Mouse (Mus musculus) embryonic facial prominence, embryonic 15.5 days (tissue): ENCODE results near the gene Chil3. TPM values are rescaled to one million over a fixed set of nuclear protein-coding genes. Genes with fewer than 3 reads are reported as not detected.

Source experiments
- ATAC-seq: fragments of 200-750 bp; cut with Nextera tagmentation; 2 replicates; pipeline ENCODE4 v1.8.0; 2017; ENCODE audit warnings: low read depth, moderate TSS enrichment; ENCODE audit not compliant: insufficient number of reproducible peaks, low FRiP score, low TSS enrichment
- H3K27ac ChIP-seq: fragments of 300-500 bp; sonication (generic); replicated peaks from 2 replicates; pipeline ENCODE4 v1.5.1; 2015; ENCODE audit warnings: mild to moderate bottlenecking, inconsistent platforms
- H3K27me3 ChIP-seq: fragments of 300-500 bp; sonication (generic); 2 replicates; pipeline ENCODE4 v1.6.1; 2015; ENCODE audit warnings: inconsistent platforms
- H3K36me3 ChIP-seq: fragments of 300-500 bp; sonication (generic); 2 replicates; pipeline ENCODE4 v1.6.1; 2015; ENCODE audit warnings: mild to moderate bottlenecking, inconsistent platforms
- H3K4me1 ChIP-seq: fragments of 300-500 bp; sonication (generic); 2 replicates; pipeline ENCODE4 v1.6.1; 2015; ENCODE audit warnings: inconsistent platforms
- H3K4me2 ChIP-seq: fragments of 300-500 bp; sonication (generic); replicated peaks from 2 replicates; pipeline ENCODE4 v1.6.1; 2015; ENCODE audit warnings: mild to moderate bottlenecking, inconsistent platforms
- H3K4me3 ChIP-seq: fragments of 300-500 bp; sonication (generic); replicated peaks from 2 replicates; pipeline ENCODE4 v1.5.1; 2015; ENCODE audit warnings: mild to moderate bottlenecking, inconsistent platforms
- H3K9ac ChIP-seq: fragments of 300-500 bp; sonication (generic); 2 replicates; pipeline ENCODE4 v1.6.1; 2015; ENCODE audit warnings: inconsistent platforms
- H3K9me3 ChIP-seq: fragments of 300-500 bp; sonication (generic); replicated peaks from 2 replicates; pipeline ENCODE4 v1.6.1; 2016; ENCODE audit warnings: inconsistent platforms
- WGBS: fragments of 180-500 bp; shearing (Covaris S2); methylation state at CpG from one replicate; pipeline ENCODE4 v1.1.7; 2015; 5-methylcytosine and 5-hydroxymethylcytosine counted together
- polyA plus RNA-seq: library from polyadenylated mRNA; unstranded; fragments of >200 nt; fragmentation: Nextera tagmentation; extraction: Ambion mirVana; gene quantifications from 2 replicates; pipeline ENCODE4 v1.2.1, GENCODE M21; 2015

Gene Chil3
- polyA plus RNA-seq, 1 experiment from 2014 or later: not detected

GRCm38 (mm10) chr3:106144081-106144480 lies 23.3 kb downstream of the Chil3 start:
- 89% methylated on average over 10 of the region's 10 CpGs for WGBS
- Histone ChIP-seq H3K27ac (no peak overlapping the region), H3K9me3 (no peaks in the 10 kb centered on the region; the same call in 1 of the 2 replicates), H3K4me1 (no peaks in the 10 kb centered on the region), H3K36me3 (no peaks in the 10 kb centered on the region), H3K9ac (no peak overlapping the region), H3K4me3 (no peak overlapping the region), H3K27me3 (no peaks in the 10 kb centered on the region), H3K4me2 (no peak overlapping the region)
- ATAC-seq: no peak; the same call in 1 of the 2 replicates

- Histone ChIP-seq H3K27me3 (no peaks in the 10 kb centered on the region), H3K4me2 (no peak overlapping the region), H3K27ac (no peak overlapping the region), H3K9me3 (no peaks in the 10 kb centered on the region), H3K9ac (no peak overlapping the region), H3K36me3 (no peaks in the 10 kb centered on the region), H3K4me1 (no peaks in the 10 kb centered on the region), H3K4me3 (no peak overlapping the region)
- no peak for ATAC-seq
- 63% methylated on average over 5 of the region's 5 CpGs for WGBS
Observed at GRCm38 (mm10) chr3:106131690-106132089, 35.7 kb downstream of the Chil3 start.

- 68% methylated on average over 4 of the region's 4 CpGs for WGBS
- Histone ChIP-seq H3K9ac (no peak overlapping the region), H3K4me3 (no peak overlapping the region), H3K4me1 (no peaks in the 10 kb centered on the region), H3K9me3 (peaks cover 4% of the 10 kb centered on the region; the same call in 1 of the 2 replicates), H3K4me2 (no peak overlapping the region), H3K36me3 (no peaks in the 10 kb centered on the region), H3K27ac (no peak overlapping the region), H3K27me3 (no peaks in the 10 kb centered on the region)
- ATAC-seq: peak; percentile 35; the same call in 1 of the 2 replicates
Observed at GRCm38 (mm10) chr3:106128807-106129493, 38.4 kb downstream of the Chil3 start.

GRCm38 (mm10) chr3:106126999-106127398 lies 40.4 kb downstream of the Chil3 start:
- Histone ChIP-seq H3K36me3 (no peaks in the 10 kb centered on the region), H3K9me3 (peaks cover 4% of the 10 kb centered on the region; the same call in 1 of the 2 replicates), H3K4me3 (no peak overlapping the region), H3K4me1 (no peaks in the 10 kb centered on the region), H3K4me2 (no peak overlapping the region), H3K27me3 (no peaks in the 10 kb centered on the region), H3K27ac (no peak overlapping the region), H3K9ac (no peak overlapping the region)
- no peak for ATAC-seq

GRCm38 (mm10) chr3:106112929-106113328 lies 54.4 kb downstream of the Chil3 start, which contains the start of gene Chia1:
Chia1 (plus strand) TSS chr3:106113229.
- Histone ChIP-seq H3K36me3 (no peaks in the 10 kb centered on the region), H3K4me3 (no peak within 1 kb of the TSS), H3K9ac (no peak within 1 kb of the TSS), H3K9me3 (no peaks in the 10 kb centered on the region), H3K4me1 (no peaks in the 10 kb centered on the region), H3K27me3 (no peaks in the 10 kb centered on the region), H3K27ac (no peak within 1 kb of the TSS), H3K4me2 (no peak within 1 kb of the TSS)
- 75% methylated on average over 3 of the region's 3 CpGs for WGBS
- ATAC-seq: no peak

Other genes with a start within 250 kb of the Chil3 start
- 0.56 and 1.4 TPM in 2 replicates for gene I830077J02Rik, start 234.9 kb downstream of the Chil3 start, polyA plus RNA-seq
- gene Wdr77, start 208.2 kb downstream of the Chil3 start, polyA plus RNA-seq: 110 and 122 TPM in 2 replicates
- 380 and 404 TPM in 2 replicates for gene Atp5f1, start 207.5 kb downstream of the Chil3 start, polyA plus RNA-seq
- gene Ovgp1, start 193.9 kb downstream of the Chil3 start, polyA plus RNA-seq: 0.92 and 1.5 TPM in 2 replicates
- gene Pifo, start 152.9 kb downstream of the Chil3 start, polyA plus RNA-seq: 17.7 and 35.0 TPM in 2 replicates
- gene Chil5, start 134.8 kb downstream of the Chil3 start, polyA plus RNA-seq: 0.16 TPM in 1 of 2 replicates, not detected in the other
- 0.42 and 0.59 TPM in 2 replicates for gene Chia1, start 54.3 kb downstream of the Chil3 start, polyA plus RNA-seq
- gene Chil4, start 51.9 kb upstream of the Chil3 start, polyA plus RNA-seq: 0.11 TPM in 1 of 2 replicates, not detected in the other
- gene Chil6, start 238.6 kb upstream of the Chil3 start, polyA plus RNA-seq: not detected in 2 replicates